Mouse (Mus musculus) midbrain, postnatal 0 days (tissue): ENCODE measurements at regions not wholly inside any gene's neighbourhood (a gene's known extent, or its start where the extent isn't known, plus 50 kb on each side); places are given as distances from the start of the nearest gene placed in this dataset.
"Not testable (repeated sequence)": the region's sequence is repeated elsewhere in the genome, so short reads cannot be mapped to it uniquely, and the experiment has no call there.

Experiments
- ATAC-seq: fragments of 200-750 bp; cut with Nextera tagmentation; 2 replicates; pipeline ENCODE4 v1.8.0; 2017; ENCODE audit warnings: moderate number of reproducible peaks, mild to moderate bottlenecking, moderate TSS enrichment, moderate library complexity; ENCODE audit not compliant: low FRiP score
- DNase-seq: peaks from one replicate; pipeline ENCODE4 v3.0.0-alpha.2; 2015; ENCODE audit warnings: low spot score
- H3K27ac ChIP-seq: fragments of 300-500 bp; sonication (generic); 2 replicates; pipeline ENCODE4 v1.5.1; 2014; ENCODE audit warnings: low read depth, mild to moderate bottlenecking, low read length, mixed read lengths
- H3K27me3 ChIP-seq: fragments of 300-500 bp; sonication (generic); 2 replicates; pipeline ENCODE4 v1.6.1; 2014; ENCODE audit warnings: low read length, control low read depth, mixed read lengths; ENCODE audit not compliant: insufficient read depth
- H3K36me3 ChIP-seq: fragments of 300-500 bp; sonication (generic); 2 replicates; pipeline ENCODE4 v1.6.1; 2014; ENCODE audit warnings: low read length, control low read depth, mixed read lengths; ENCODE audit not compliant: insufficient read depth
- H3K4me1 ChIP-seq: fragments of 300-500 bp; sonication (generic); 2 replicates; pipeline ENCODE4 v1.6.1; 2014; ENCODE audit warnings: mild to moderate bottlenecking, control low read depth, antibody characterized with exemption, low read length, mixed read lengths; ENCODE audit not compliant: insufficient read depth
- H3K4me2 ChIP-seq: fragments of 300-500 bp; sonication (generic); 2 replicates; pipeline ENCODE4 v1.6.1; 2014; ENCODE audit warnings: low read depth, mild to moderate bottlenecking, low read length, mixed read lengths; ENCODE audit not compliant: poor library complexity, severe bottlenecking
- H3K4me3 ChIP-seq: fragments of 300-500 bp; sonication (generic); 2 replicates; pipeline ENCODE4 v1.5.1; 2014; ENCODE audit warnings: low read depth, mild to moderate bottlenecking, low read length, moderate library complexity
- H3K9ac ChIP-seq: fragments of 300-500 bp; sonication (generic); replicated peaks from 2 replicates; pipeline ENCODE4 v1.6.1; 2014; ENCODE audit warnings: mild to moderate bottlenecking, low read length, moderate library complexity, mixed read lengths; ENCODE audit not compliant: poor library complexity, severe bottlenecking
- H3K9me3 ChIP-seq: fragments of 300-500 bp; sonication (generic); 2 replicates; pipeline ENCODE4 v1.6.1; 2016; ENCODE audit warnings: low read length, control low read depth
- CTCF ChIP-seq: IDR thresholded peaks from 2 replicates; pipeline ENCODE4 v1.5.1; 2016; ENCODE audit warnings: antibody characterized with exemption, mild to moderate bottlenecking
- WGBS: fragments of 180-500 bp; shearing (Covaris S2); extraction: QIAGEN DNeasy Blood & Tissue Kit; methylation state at CpG from one replicate; pipeline ENCODE4 v1.1.7; 2014; 5-methylcytosine and 5-hydroxymethylcytosine counted together

DNA sequence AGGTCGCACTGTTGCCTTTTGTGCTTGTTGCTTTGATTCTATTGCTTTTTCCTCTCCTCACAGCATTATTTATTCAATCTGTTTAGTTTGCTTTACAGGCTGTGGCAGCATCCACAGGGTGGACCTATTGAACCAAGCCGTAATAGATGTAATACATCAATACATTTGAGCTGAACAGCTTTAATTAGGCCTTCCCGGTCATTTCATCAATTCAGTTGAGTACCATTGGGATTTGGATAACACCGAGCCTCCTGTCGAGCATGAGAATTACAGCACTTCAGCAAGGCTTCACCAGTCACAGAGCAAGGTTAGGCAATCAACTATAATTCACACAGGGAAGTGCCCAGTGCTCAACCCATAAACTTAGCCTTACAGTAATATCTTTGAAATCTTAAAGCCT is 1701.8 kb downstream of the Olfm4 start:
- no peaks in the 10 kb centered on the region for H3K36me3 ChIP-seq
- H3K27ac ChIP-seq, result no peak overlapping the region
- no peaks in the 10 kb centered on the region for H3K9me3 ChIP-seq
- H3K4me1 ChIP-seq, result no peaks in the 10 kb centered on the region
- no peak overlapping the region for H3K9ac ChIP-seq
- no peaks in the 10 kb centered on the region for H3K27me3 ChIP-seq
- no peak overlapping the region for H3K4me2 ChIP-seq
- no peak for TF ChIP-seq CTCF
- ATAC-seq, result no peak
- 59% methylated on average over 5 of the region's 5 CpGs for WGBS
- H3K4me3 ChIP-seq, result no peak overlapping the region
- DNase-seq, result peak; percentile 16

- ATAC-seq, H3K9ac ChIP-seq, H3K9me3 ChIP-seq, DNase-seq, H3K27ac ChIP-seq, H3K4me2 ChIP-seq, H3K36me3 ChIP-seq, H3K4me1 ChIP-seq, H3K27me3 ChIP-seq, H3K4me3 ChIP-seq: not testable (repeated sequence)
- WGBS, result no CpG with 5 or more reads among the region's 2 CpGs
These were observed 1708.4 kb downstream of the Olfm4 start for GRCm38 (mm10) chr14:81692245-81692644.

DNA sequence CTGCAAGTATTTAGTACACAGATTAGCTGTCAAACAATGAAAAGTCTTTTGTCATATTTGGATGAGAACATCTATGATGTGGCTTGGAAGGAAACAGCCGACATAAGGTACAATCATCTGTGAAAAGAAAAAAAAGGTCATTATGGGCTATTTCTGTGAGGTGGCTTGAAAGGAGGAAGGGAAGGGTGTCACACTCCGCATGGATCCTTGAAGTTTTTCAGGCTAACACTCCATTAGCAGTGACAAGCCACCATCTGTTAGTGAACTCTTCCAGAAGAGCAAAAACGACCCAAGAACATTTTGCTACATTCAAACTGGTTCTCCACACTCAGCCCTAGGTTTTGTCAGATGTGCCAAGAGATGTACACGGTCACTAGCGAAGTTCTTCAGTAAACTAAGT is 1732.2 kb downstream of the Olfm4 start:
- H3K9me3 ChIP-seq, result no peaks in the 10 kb centered on the region
- ATAC-seq (no peak), DNase-seq (peak; percentile 15)
- no peak overlapping the region for H3K27ac ChIP-seq
- H3K9ac ChIP-seq, result no peak overlapping the region
- H3K4me3 ChIP-seq, result no peak overlapping the region
- H3K4me2 ChIP-seq, result no peak overlapping the region
- WGBS, result 74% methylated on average over 5 of the region's 5 CpGs
- no peak for TF ChIP-seq CTCF
- H3K36me3 ChIP-seq, result no peaks in the 10 kb centered on the region
- no peaks in the 10 kb centered on the region for H3K4me1 ChIP-seq
- no peaks in the 10 kb centered on the region for H3K27me3 ChIP-seq
